Mouse (Mus musculus): ENCODE measurements around the gene Snx25. TPM values are rescaled to one million over a fixed set of nuclear protein-coding genes. Genes with fewer than 3 reads are reported as not detected.
A peak's percentile ranks its signal among the peaks of the same experiment; 100 is the strongest.

Gene Snx25
- total and polyA plus RNA-seq, 2 experiments from 2014 or later = 10.5 to 50.3 TPM

GRCm38 (mm10) chr8:46022203-46022602 is 129.8 kb downstream of the Snx25 start:
- Histone ChIP-seq H3K4me1 (ENCODE audit: insufficient read depth, low read length) (no peaks in the 10 kb centered on the region), H3K36me3 (ENCODE audit: insufficient read depth, low read length) (no peaks in the 10 kb centered on the region), H3K27me3 (ENCODE audit: insufficient read depth, low read length) (no peaks in the 10 kb centered on the region), H3K9me3 (ENCODE audit: low read length) (no peaks in the 10 kb centered on the region), H3K4me2 (ENCODE audit: low read depth, low read length, poor library complexity, severe bottlenecking) (no peak overlapping the region), H3K4me3 (ENCODE audit: low read depth, low read length) (no peak overlapping the region), H3K27ac (ENCODE audit: low read depth, low read length) (no peak overlapping the region), H3K9ac (replicated peaks; ENCODE audit: low read length, poor library complexity, severe bottlenecking) (no peak overlapping the region)
- no peak for TF ChIP-seq CTCF (IDR thresholded peaks at IDR 0.05)
- 93% methylated on average over 9 of the region's 9 CpGs for WGBS
- no peak for ATAC-seq (ENCODE audit: low FRiP score)
- DNase-seq (ENCODE audit: low spot score) = no peak

- ATAC-seq (ENCODE audit: low FRiP score) (peak; percentile 74), DNase-seq (ENCODE audit: low spot score) (peak; percentile 65)
- WGBS = 12% methylated on average over 17 of the region's 17 CpGs
- H3K4me2 ChIP-seq (ENCODE audit: low read depth, low read length, poor library complexity, severe bottlenecking) = peak overlapping the region; percentile 37
- H3K4me1 ChIP-seq (ENCODE audit: insufficient read depth, low read length) = no peaks in the 10 kb centered on the region
- no peak overlapping the region for H3K27ac ChIP-seq (ENCODE audit: low read depth, low read length)
- H3K4me3 ChIP-seq (ENCODE audit: low read depth, low read length) = 0 out of 2 replicates have a peak overlapping the region, but pooled peaks have one; percentile 8
- H3K36me3 ChIP-seq (ENCODE audit: insufficient read depth, low read length) = no peaks in the 10 kb centered on the region
- 0 out of 2 replicates have a peak overlapping the region, but pooled peaks have one; percentile 24 for H3K9ac ChIP-seq (replicated peaks; ENCODE audit: low read length, poor library complexity, severe bottlenecking)
- no peaks in the 10 kb centered on the region for H3K27me3 ChIP-seq (ENCODE audit: insufficient read depth, low read length)
- peak; percentile 63 for TF ChIP-seq CTCF (IDR thresholded peaks at IDR 0.05)
- H3K9me3 ChIP-seq (ENCODE audit: low read length) = no peaks in the 10 kb centered on the region
Measured at GRCm38 (mm10) chr8:46010746-46011680, 140.9 kb downstream of the Snx25 start.

- Histone ChIP-seq H3K9ac (replicated peaks; ENCODE audit: low read length, poor library complexity, severe bottlenecking) (no peak overlapping the region), H3K4me2 (ENCODE audit: low read depth, low read length, poor library complexity, severe bottlenecking) (peak overlapping the region; percentile 37), H3K4me1 (ENCODE audit: insufficient read depth, low read length) (no peaks in the 10 kb centered on the region), H3K4me3 (ENCODE audit: low read depth, low read length) (0 out of 2 replicates have a peak overlapping the region, but pooled peaks have one; percentile 8), H3K27ac (ENCODE audit: low read depth, low read length) (no peak overlapping the region), H3K9me3 (ENCODE audit: low read length) (no peaks in the 10 kb centered on the region), H3K36me3 (ENCODE audit: insufficient read depth, low read length) (no peaks in the 10 kb centered on the region), H3K27me3 (ENCODE audit: insufficient read depth, low read length) (no peaks in the 10 kb centered on the region)
- DNase-seq (ENCODE audit: low spot score) (peak; percentile 39), ATAC-seq (ENCODE audit: low FRiP score) (peak; percentile 54; the same call in 1 of the 2 replicates)
- no peak for TF ChIP-seq CTCF (IDR thresholded peaks at IDR 0.05)
- WGBS = 48% methylated on average over 2 of the region's 2 CpGs
Measured at GRCm38 (mm10) chr8:46010306-46010705, 141.7 kb downstream of the Snx25 start.

- no peaks in the 10 kb centered on the region for H3K9me3 ChIP-seq (ENCODE audit: low read length)
- no peak overlapping the region for H3K4me2 ChIP-seq (ENCODE audit: low read depth, low read length, poor library complexity, severe bottlenecking)
- no peak overlapping the region for H3K9ac ChIP-seq (replicated peaks; ENCODE audit: low read length, poor library complexity, severe bottlenecking)
- H3K27me3 ChIP-seq (ENCODE audit: insufficient read depth, low read length) = no peaks in the 10 kb centered on the region
- H3K4me1 ChIP-seq (ENCODE audit: insufficient read depth, low read length) = no peaks in the 10 kb centered on the region
- H3K4me3 ChIP-seq (ENCODE audit: low read depth, low read length) = no peak overlapping the region
- no peak for ATAC-seq (ENCODE audit: low FRiP score)
- H3K36me3 ChIP-seq (ENCODE audit: insufficient read depth, low read length) = no peaks in the 10 kb centered on the region
- TF ChIP-seq CTCF (IDR thresholded peaks at IDR 0.05) = no peak
- DNase-seq (ENCODE audit: low spot score) = no peak
- WGBS = 87% methylated on average over 3 of the region's 3 CpGs
- H3K27ac ChIP-seq (ENCODE audit: low read depth, low read length) = no peak overlapping the region
Measured at GRCm38 (mm10) chr8:46007050-46007672, 144.8 kb downstream of the Snx25 start.

GRCm38 (mm10) chr8:46005596-46005995 is 146.4 kb downstream of the Snx25 start, which contains the start of gene Ankrd37:
TSS of gene Ankrd37 (minus strand) at chr8:46005707.
- Histone ChIP-seq H3K27ac (ENCODE audit: low read depth, low read length) (no peak within 1 kb of the TSS), H3K36me3 (ENCODE audit: insufficient read depth, low read length) (no peaks in the 10 kb centered on the region), H3K4me3 (ENCODE audit: low read depth, low read length) (no peak within 1 kb of the TSS), H3K9ac (replicated peaks; ENCODE audit: low read length, poor library complexity, severe bottlenecking) (no peak within 1 kb of the TSS), H3K9me3 (ENCODE audit: low read length) (no peaks in the 10 kb centered on the region), H3K4me2 (ENCODE audit: low read depth, low read length, poor library complexity, severe bottlenecking) (no peak within 1 kb of the TSS), H3K27me3 (ENCODE audit: insufficient read depth, low read length) (no peaks in the 10 kb centered on the region), H3K4me1 (ENCODE audit: insufficient read depth, low read length) (no peaks in the 10 kb centered on the region)
- no peak for ATAC-seq (ENCODE audit: low FRiP score)
- DNase-seq (ENCODE audit: low spot score) = no peak
- WGBS = 78% methylated on average over 4 of the region's 4 CpGs
- TF ChIP-seq CTCF (IDR thresholded peaks at IDR 0.05) = no peak
